Mouse (Mus musculus): Measurements from ENCODE around the gene Wdr12. TPM values are rescaled to one million over a fixed set of nuclear protein-coding genes. Genes with fewer than 3 reads are reported as not detected.
"Not testable (repeated sequence)": the region's sequence is repeated elsewhere in the genome, so short reads cannot be mapped to it uniquely, and the experiment has no call there.

Wdr12 gene
- polyA plus RNA-seq, 1 experiment from 2014 or later = 38.3 TPM

- no peak overlapping the region for H3K4me2 ChIP-seq (replicated peaks)
- no peaks in the 10 kb centered on the region for H3K9me3 ChIP-seq (replicated peaks)
- H3K4me1 ChIP-seq = no peaks in the 10 kb centered on the region
- H3K27ac ChIP-seq = no peak overlapping the region
- WGBS = 44% methylated on average over 3 of the region's 3 CpGs
- no peaks in the 10 kb centered on the region for H3K27me3 ChIP-seq
- H3K4me3 ChIP-seq = no peak overlapping the region
- H3K36me3 ChIP-seq = no peaks in the 10 kb centered on the region
- no peak overlapping the region for H3K9ac ChIP-seq
- no peak for ATAC-seq (ENCODE audit: low FRiP score)
Observed at GRCm38 (mm10) chr1:60054659-60055058, 43.8 kb downstream of the Wdr12 start.

- not testable (repeated sequence) for ATAC-seq (ENCODE audit: low FRiP score); H3K27ac ChIP-seq; H3K4me1 ChIP-seq; H3K36me3 ChIP-seq; H3K4me3 ChIP-seq; H3K4me2 ChIP-seq (replicated peaks); H3K27me3 ChIP-seq; H3K9ac ChIP-seq; H3K9me3 ChIP-seq (replicated peaks)
- WGBS = 87% methylated on average over 5 of the region's 5 CpGs
Observed at GRCm38 (mm10) chr1:60047481-60047880, 51.0 kb downstream of the Wdr12 start.

- no peak overlapping the region for H3K9ac ChIP-seq
Observed at GRCm38 (mm10) chr1:60044595-60044994, 53.9 kb downstream of the Wdr12 start.

GRCm38 (mm10) chr1:60042796-60043469 is 55.5 kb downstream of the Wdr12 start, which contains the start of gene Ica1l:
Gene Ica1l, minus strand, starts transcription at chr1:60043184.
- peak within 1 kb of the TSS; percentile 60 for H3K27ac ChIP-seq
- no peaks in the 10 kb centered on the region for H3K36me3 ChIP-seq
- peak within 1 kb of the TSS; percentile 85 for H3K4me3 ChIP-seq
- no peaks in the 10 kb centered on the region for H3K4me1 ChIP-seq
- ATAC-seq (ENCODE audit: low FRiP score) = peak; percentile 93
- H3K9ac ChIP-seq = peak within 1 kb of the TSS; percentile 84
- under 1% methylated on average over 89 of the region's 99 CpGs for WGBS
- H3K27me3 ChIP-seq = peaks cover 12% of the 10 kb centered on the region
- no peaks in the 10 kb centered on the region for H3K9me3 ChIP-seq (replicated peaks)
- H3K4me2 ChIP-seq (replicated peaks) = peak within 1 kb of the TSS; percentile 90

More at GRCm38 (mm10) chr1:60044595-60044994, 53.9 kb downstream of the Wdr12 start:
- H3K4me1 ChIP-seq = no peaks in the 10 kb centered on the region
- H3K9me3 ChIP-seq (replicated peaks) = no peaks in the 10 kb centered on the region
- peaks cover 12% of the 10 kb centered on the region for H3K27me3 ChIP-seq
- H3K4me3 ChIP-seq = no peak overlapping the region
- no peak overlapping the region for H3K27ac ChIP-seq
- H3K4me2 ChIP-seq (replicated peaks) = no peak overlapping the region
- ATAC-seq (ENCODE audit: low FRiP score) = no peak
- 90% methylated on average over 1 of the region's 1 CpGs for WGBS
- H3K36me3 ChIP-seq = no peaks in the 10 kb centered on the region

GRCm38 (mm10) chr1:60042398-60042795 is 56.0 kb downstream of the Wdr12 start:
- peak overlapping the region; percentile 90 for H3K4me2 ChIP-seq (replicated peaks)
- no peak; the same call in 1 of the 2 replicates for ATAC-seq (ENCODE audit: low FRiP score)
- H3K4me1 ChIP-seq = no peaks in the 10 kb centered on the region
- no peaks in the 10 kb centered on the region for H3K9me3 ChIP-seq (replicated peaks)
- peaks cover 12% of the 10 kb centered on the region for H3K27me3 ChIP-seq
- peak overlapping the region; percentile 60 for H3K27ac ChIP-seq
- no peaks in the 10 kb centered on the region for H3K36me3 ChIP-seq
- peak overlapping the region; percentile 85 for H3K4me3 ChIP-seq
- peak overlapping the region; percentile 84 for H3K9ac ChIP-seq
- 3% methylated on average over 19 of the region's 19 CpGs for WGBS

- no peaks in the 10 kb centered on the region for H3K27me3 ChIP-seq
- H3K4me3 ChIP-seq = no peak overlapping the region
- no peaks in the 10 kb centered on the region for H3K9me3 ChIP-seq (replicated peaks)
- WGBS = 90% methylated on average over 2 of the region's 2 CpGs
- no peak overlapping the region for H3K27ac ChIP-seq
- ATAC-seq (ENCODE audit: low FRiP score) = no peak
- no peaks in the 10 kb centered on the region for H3K4me1 ChIP-seq
- H3K9ac ChIP-seq = no peak overlapping the region
- H3K36me3 ChIP-seq = no peaks in the 10 kb centered on the region
- no peak overlapping the region for H3K4me2 ChIP-seq (replicated peaks)
Observed at GRCm38 (mm10) chr1:60035044-60035443, 63.4 kb downstream of the Wdr12 start.

Other genes with a start within 250 kb of the Wdr12 start
- 34.5 and 38.0 TPM in 2 replicates for gene Fam117b, start 185.6 kb downstream of the Wdr12 start, polyA plus RNA-seq (2016; fragmentation: Nextera tagmentation; extraction: Ambion mirVana)
- 11.5 and 11.7 TPM in 2 replicates for gene Ica1l, start 55.5 kb downstream of the Wdr12 start, polyA plus RNA-seq (2016; fragmentation: Nextera tagmentation; extraction: Ambion mirVana)
- 7.3 and 8.0 TPM in 2 replicates for gene Carf, start 398 bp downstream of the Wdr12 start, polyA plus RNA-seq (2016; fragmentation: Nextera tagmentation; extraction: Ambion mirVana)
- 13.8 and 15.4 TPM in 2 replicates for gene Nbeal1, start 82.0 kb upstream of the Wdr12 start, polyA plus RNA-seq (2016; fragmentation: Nextera tagmentation; extraction: Ambion mirVana)
- 21.4 and 23.3 TPM in 2 replicates for gene Cyp20a1, start 244.7 kb upstream of the Wdr12 start, polyA plus RNA-seq (2016; fragmentation: Nextera tagmentation; extraction: Ambion mirVana)

Data from hindbrain, embryonic 12.5 days (tissue).